Mouse (Mus musculus) hindbrain, embryonic 16.5 days (tissue): ENCODE data around the gene Plek2. TPM values are rescaled to one million over a fixed set of nuclear protein-coding genes. Genes with fewer than 3 reads are reported as not detected.
A peak's percentile ranks its signal among the peaks of the same experiment; 100 is the strongest.

ENCODE experiments used
- ATAC-seq: fragments of 200-750 bp; cut with Nextera tagmentation; 2 replicates; pipeline ENCODE4 v1.8.0; 2017; ENCODE audit warnings: moderate TSS enrichment, moderate library complexity
- H3K27ac ChIP-seq: fragments of 300-500 bp; sonication (generic); 2 replicates; pipeline ENCODE4 v1.5.1; 2014; ENCODE audit warnings: low read depth, mild to moderate bottlenecking, control low read depth, low read length, moderate library complexity
- H3K27me3 ChIP-seq: fragments of 300-500 bp; sonication (generic); replicated peaks from 2 replicates; pipeline ENCODE4 v1.6.1; 2014; ENCODE audit warnings: low read length; ENCODE audit not compliant: control insufficient read depth, insufficient read depth
- H3K36me3 ChIP-seq: fragments of 300-500 bp; sonication (generic); 2 replicates; pipeline ENCODE4 v1.6.1; 2014; ENCODE audit warnings: mild to moderate bottlenecking, low read length, moderate library complexity, mixed read lengths; ENCODE audit not compliant: control insufficient read depth, insufficient read depth
- H3K4me1 ChIP-seq: fragments of 300-500 bp; sonication (generic); 2 replicates; pipeline ENCODE4 v1.6.1; 2014; ENCODE audit warnings: low read depth, low read length; ENCODE audit not compliant: control insufficient read depth, insufficient read depth
- H3K4me2 ChIP-seq: fragments of 300-500 bp; sonication (generic); 2 replicates; pipeline ENCODE4 v1.6.1; 2014; ENCODE audit warnings: mild to moderate bottlenecking, low read length, control low read depth, moderate library complexity
- H3K4me3 ChIP-seq: fragments of 300-500 bp; sonication (generic); 2 replicates; pipeline ENCODE4 v1.5.1; 2014; ENCODE audit warnings: mild to moderate bottlenecking, low read length, control low read depth, moderate library complexity
- H3K9ac ChIP-seq: fragments of 300-500 bp; sonication (generic); 2 replicates; pipeline ENCODE4 v1.6.1; 2014; ENCODE audit warnings: low read depth, mild to moderate bottlenecking, control low read depth, low read length, moderate library complexity
- H3K9me3 ChIP-seq: fragments of 300-500 bp; sonication (generic); 2 replicates; pipeline ENCODE4 v1.6.1; 2014; ENCODE audit warnings: mild to moderate bottlenecking, low read length, moderate library complexity; ENCODE audit not compliant: control insufficient read depth
- WGBS: fragments of 180-500 bp; shearing (Covaris S2); extraction: QIAGEN DNeasy Blood & Tissue Kit; methylation state at CpG from one replicate; pipeline ENCODE4 v1.1.7; 2014; 5-methylcytosine and 5-hydroxymethylcytosine counted together
- polyA plus RNA-seq: library from polyadenylated mRNA; unstranded; fragments of >200 nt; fragmentation: Nextera tagmentation; extraction: Ambion mirVana; gene quantifications from 2 replicates; pipeline ENCODE4 v1.2.1, GENCODE M21; 2015

Gene Plek2
- polyA plus RNA-seq, 1 experiment from 2014 or later = 3.3 TPM

- Histone ChIP-seq H3K4me2 (no peak overlapping the region), H3K9ac (no peak overlapping the region), H3K4me1 (no peaks in the 10 kb centered on the region), H3K27ac (no peak overlapping the region), H3K36me3 (no peaks in the 10 kb centered on the region), H3K4me3 (no peak overlapping the region), H3K27me3 (no peaks in the 10 kb centered on the region), H3K9me3 (no peaks in the 10 kb centered on the region)
- ATAC-seq = no peak
- 95% methylated on average over 1 of the region's 1 CpGs for WGBS
Measured at GRCm38 (mm10) chr12:78897861-78898260, 8.9 kb downstream of the Plek2 start.

GRCm38 (mm10) chr12:78891149-78891548 is 15.6 kb downstream of the Plek2 start:
- no peak overlapping the region for H3K9ac ChIP-seq
- no peak overlapping the region for H3K27ac ChIP-seq
- H3K36me3 ChIP-seq = peaks cover under 1% of the 10 kb centered on the region; the same call in 1 of the 2 replicates
- no peaks in the 10 kb centered on the region for H3K4me1 ChIP-seq
- WGBS = 93% methylated on average over 2 of the region's 2 CpGs
- H3K27me3 ChIP-seq = no peaks in the 10 kb centered on the region
- no peak overlapping the region for H3K4me2 ChIP-seq
- no peak overlapping the region for H3K4me3 ChIP-seq
- H3K9me3 ChIP-seq = no peaks in the 10 kb centered on the region
- no peak for ATAC-seq

GRCm38 (mm10) chr12:78890062-78890461 is 16.7 kb downstream of the Plek2 start:
- H3K4me2 ChIP-seq = no peak overlapping the region

GRCm38 (mm10) chr12:78874581-78874980 is 32.2 kb downstream of the Plek2 start:
- ATAC-seq = no peak
- Histone ChIP-seq H3K4me2 (no peak overlapping the region), H3K36me3 (peaks cover 18% of the 10 kb centered on the region), H3K27ac (no peak overlapping the region), H3K27me3 (no peaks in the 10 kb centered on the region), H3K4me3 (no peak overlapping the region), H3K4me1 (no peaks in the 10 kb centered on the region), H3K9me3 (no peaks in the 10 kb centered on the region), H3K9ac (no peak overlapping the region)
- over 99% methylated on average over 3 of the region's 3 CpGs for WGBS

More at GRCm38 (mm10) chr12:78890062-78890461, 16.7 kb downstream of the Plek2 start:
- Histone ChIP-seq H3K9ac (no peak overlapping the region), H3K27me3 (no peaks in the 10 kb centered on the region), H3K36me3 (peaks cover 7% of the 10 kb centered on the region; the same call in 1 of the 2 replicates), H3K27ac (no peak overlapping the region), H3K4me3 (no peak overlapping the region), H3K9me3 (no peaks in the 10 kb centered on the region), H3K4me1 (no peaks in the 10 kb centered on the region)
- WGBS = 89% methylated on average over 1 of the region's 1 CpGs
- ATAC-seq = no peak

- Histone ChIP-seq H3K4me2 (no peak overlapping the region), H3K4me3 (no peak overlapping the region), H3K36me3 (peaks cover 7% of the 10 kb centered on the region; the same call in 1 of the 2 replicates), H3K9me3 (no peaks in the 10 kb centered on the region), H3K9ac (no peak overlapping the region), H3K4me1 (peaks cover 2% of the 10 kb centered on the region), H3K27ac (no peak overlapping the region), H3K27me3 (no peaks in the 10 kb centered on the region)
- 100% methylated on average over 1 of the region's 1 CpGs for WGBS
- no peak for ATAC-seq
Measured at GRCm38 (mm10) chr12:78868115-78868514, 38.6 kb downstream of the Plek2 start.

- Histone ChIP-seq H3K9ac (no peak overlapping the region), H3K9me3 (no peaks in the 10 kb centered on the region), H3K4me1 (peaks cover 8% of the 10 kb centered on the region), H3K27ac (no peak overlapping the region), H3K4me2 (no peak overlapping the region), H3K27me3 (no peaks in the 10 kb centered on the region), H3K36me3 (peaks cover 5% of the 10 kb centered on the region; the same call in 1 of the 2 replicates), H3K4me3 (no peak overlapping the region)
- 100% methylated on average over 1 of the region's 1 CpGs for WGBS
- ATAC-seq = no peak
Measured at GRCm38 (mm10) chr12:78865434-78865833, 41.3 kb downstream of the Plek2 start.

GRCm38 (mm10) chr12:78862254-78862730 is 44.5 kb downstream of the Plek2 start:
- H3K4me3 ChIP-seq = peak overlapping the region; percentile 91
- ATAC-seq = no peak

GRCm38 (mm10) chr12:78861496-78862253 is 45.1 kb downstream of the Plek2 start, which contains the start of the genes Atp6v1d and Eif2s1:
TSS of gene Atp6v1d (minus strand) at chr12:78861638.
TSS of gene Eif2s1 (plus strand) at chr12:78861819.
- Histone ChIP-seq H3K27me3 (no peaks in the 10 kb centered on the region), H3K27ac (peak within 1 kb of the TSS; percentile 89), H3K4me1 (peaks cover 17% of the 10 kb centered on the region), H3K9me3 (no peaks in the 10 kb centered on the region), H3K4me2 (peak within 1 kb of the TSS; percentile 85), H3K36me3 (no peaks in the 10 kb centered on the region), H3K4me3 (peak within 1 kb of the TSS; percentile 91), H3K9ac (peak within 1 kb of the TSS; percentile 83)
- under 1% methylated on average over 55 of the region's 55 CpGs for WGBS
- peak; percentile 100 for ATAC-seq

More at GRCm38 (mm10) chr12:78862254-78862730, 44.5 kb downstream of the Plek2 start:
- Histone ChIP-seq H3K27ac (peak overlapping the region; percentile 89), H3K36me3 (no peaks in the 10 kb centered on the region), H3K9ac (peak overlapping the region; percentile 83), H3K9me3 (no peaks in the 10 kb centered on the region), H3K27me3 (no peaks in the 10 kb centered on the region), H3K4me1 (peaks cover 17% of the 10 kb centered on the region), H3K4me2 (peak overlapping the region; percentile 65)
- under 1% methylated on average over 22 of the region's 22 CpGs for WGBS

GRCm38 (mm10) chr12:78860921-78861495 is 45.8 kb downstream of the Plek2 start:
- Histone ChIP-seq H3K4me3 (peak overlapping the region; percentile 91), H3K27ac (peak overlapping the region; percentile 72), H3K27me3 (no peaks in the 10 kb centered on the region), H3K4me2 (peak overlapping the region; percentile 85), H3K4me1 (peaks cover 17% of the 10 kb centered on the region), H3K36me3 (no peaks in the 10 kb centered on the region), H3K9me3 (no peaks in the 10 kb centered on the region), H3K9ac (peak overlapping the region; percentile 73)
- under 1% methylated on average over 30 of the region's 30 CpGs for WGBS
- peak; percentile 50; the same call in 1 of the 2 replicates for ATAC-seq
